Mouse (Mus musculus) neural tube, embryonic 12.5 days (tissue): Measurements from ENCODE around the gene Adgrl2. TPM values are rescaled to one million over a fixed set of nuclear protein-coding genes. Genes with fewer than 3 reads are reported as not detected.

ENCODE experiments used
- ATAC-seq: fragments of 200-750 bp; cut with Nextera tagmentation; 2 replicates; pipeline ENCODE4 v1.8.0; 2017; ENCODE audit warnings: low read depth, mild to moderate bottlenecking, moderate TSS enrichment, moderate library complexity; ENCODE audit not compliant: low FRiP score
- H3K27ac ChIP-seq: fragments of 300-500 bp; sonication (generic); 2 replicates; pipeline ENCODE4 v1.5.1; 2016
- H3K27me3 ChIP-seq: fragments of 300-500 bp; sonication (generic); replicated peaks from 2 replicates; pipeline ENCODE4 v1.6.1; 2016; ENCODE audit warnings: mild to moderate bottlenecking
- H3K36me3 ChIP-seq: fragments of 300-500 bp; sonication (generic); 2 replicates; pipeline ENCODE4 v1.6.1; 2016; ENCODE audit warnings: mild to moderate bottlenecking
- H3K4me1 ChIP-seq: fragments of 300-500 bp; sonication (generic); 2 replicates; pipeline ENCODE4 v1.6.1; 2016
- H3K4me2 ChIP-seq: fragments of 300-500 bp; sonication (generic); replicated peaks from 2 replicates; pipeline ENCODE4 v1.6.1; 2016; ENCODE audit warnings: mild to moderate bottlenecking
- H3K4me3 ChIP-seq: fragments of 300-500 bp; sonication (generic); 2 replicates; pipeline ENCODE4 v1.5.1; 2016
- H3K9ac ChIP-seq: fragments of 300-500 bp; sonication (generic); 2 replicates; pipeline ENCODE4 v1.6.1; 2016; ENCODE audit warnings: mild to moderate bottlenecking
- H3K9me3 ChIP-seq: fragments of 300-500 bp; sonication (generic); 2 replicates; pipeline ENCODE4 v1.6.1; 2016; ENCODE audit warnings: mild to moderate bottlenecking
- WGBS: fragments of 180-500 bp; shearing (Covaris S2); methylation state at CpG from one replicate; pipeline ENCODE4 v1.1.7; 2016; 5-methylcytosine and 5-hydroxymethylcytosine counted together
- polyA plus RNA-seq: library from polyadenylated mRNA; unstranded; fragments of >200 nt; fragmentation: Nextera tagmentation; extraction: Ambion mirVana; gene quantifications from 2 replicates; pipeline ENCODE4 v1.2.1, GENCODE M21; 2016

Gene Adgrl2
- polyA plus RNA-seq, 1 experiment from 2014 or later = 102 TPM

GRCm38 (mm10) chr3:148945534-148945933 lies 44.8 kb downstream of the Adgrl2 start:
- Histone ChIP-seq H3K4me3 (no peak overlapping the region), H3K36me3 (no peaks in the 10 kb centered on the region), H3K4me1 (peaks cover 46% of the 10 kb centered on the region), H3K4me2 (peak overlapping the region; percentile 24), H3K9me3 (no peaks in the 10 kb centered on the region), H3K27ac (no peak overlapping the region), H3K27me3 (no peaks in the 10 kb centered on the region), H3K9ac (no peak overlapping the region)
- 15% methylated on average over 8 of the region's 8 CpGs for WGBS
- no peak for ATAC-seq

DNA sequence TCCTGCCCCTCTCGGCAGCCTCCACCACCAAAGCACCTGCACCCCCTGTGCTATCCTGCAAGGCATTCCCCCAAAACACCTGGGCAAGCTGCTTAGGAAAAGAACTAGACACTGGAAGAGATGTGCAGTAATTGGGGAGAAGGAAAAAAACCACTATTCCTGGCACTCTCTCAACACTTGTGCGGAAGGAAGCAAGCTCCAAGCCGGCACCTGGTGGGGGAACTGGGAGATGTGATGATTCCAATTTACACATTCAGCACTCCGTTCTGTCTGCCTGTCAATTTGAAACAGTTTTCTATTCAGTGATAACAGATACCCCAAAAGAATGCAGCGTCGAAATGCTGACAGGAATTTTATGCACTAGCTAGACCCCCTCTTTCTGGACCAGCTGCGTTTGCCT lies 50.9 kb downstream of the Adgrl2 start:
- H3K4me2 ChIP-seq = no peak overlapping the region
- WGBS = 42% methylated on average over 7 of the region's 7 CpGs
- H3K9ac ChIP-seq = no peak overlapping the region
- no peak for ATAC-seq
- H3K9me3 ChIP-seq = no peaks in the 10 kb centered on the region
- no peaks in the 10 kb centered on the region for H3K27me3 ChIP-seq
- H3K36me3 ChIP-seq = no peaks in the 10 kb centered on the region
- no peak overlapping the region for H3K27ac ChIP-seq
- H3K4me1 ChIP-seq = peaks cover 21% of the 10 kb centered on the region; the same call in 1 of the 2 replicates
- H3K4me3 ChIP-seq = no peak overlapping the region

GRCm38 (mm10) chr3:148935056-148935455 lies 55.3 kb downstream of the Adgrl2 start:
- no peak overlapping the region for H3K9ac ChIP-seq
- 91% methylated on average over 9 of the region's 9 CpGs for WGBS
- no peaks in the 10 kb centered on the region for H3K9me3 ChIP-seq
- H3K27ac ChIP-seq = no peak overlapping the region
- peaks cover 5% of the 10 kb centered on the region; the same call in 1 of the 2 replicates for H3K4me1 ChIP-seq
- H3K36me3 ChIP-seq = no peaks in the 10 kb centered on the region
- H3K4me3 ChIP-seq = no peak overlapping the region
- no peak overlapping the region for H3K4me2 ChIP-seq
- H3K27me3 ChIP-seq = no peaks in the 10 kb centered on the region
- no peak for ATAC-seq

DNA sequence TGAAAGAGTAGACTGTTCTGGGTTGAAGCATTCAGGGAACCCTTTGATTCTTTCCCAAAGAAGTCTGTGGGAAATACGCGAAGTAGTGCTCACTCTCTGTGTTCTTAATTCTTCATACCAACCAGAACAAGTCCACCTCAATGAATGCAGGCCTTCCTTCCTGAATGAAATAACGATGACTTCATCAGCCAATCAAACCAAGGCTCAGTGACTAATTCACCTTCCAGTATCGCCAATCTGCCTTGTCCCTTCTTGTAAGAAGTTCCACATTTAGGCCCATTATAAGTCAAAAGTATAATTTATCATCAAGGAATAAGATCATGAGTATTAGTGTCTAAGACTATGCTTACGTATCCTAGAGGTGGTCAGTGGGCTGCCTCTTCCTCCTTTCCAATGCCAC lies 56.1 kb downstream of the Adgrl2 start:
- 91% methylated on average over 5 of the region's 5 CpGs for WGBS

GRCm38 (mm10) chr3:148933160-148933559 lies 57.2 kb downstream of the Adgrl2 start:
- no peak for ATAC-seq
- Histone ChIP-seq H3K27ac (no peak overlapping the region), H3K4me2 (no peak overlapping the region), H3K9ac (no peak overlapping the region), H3K4me3 (no peak overlapping the region), H3K27me3 (no peaks in the 10 kb centered on the region), H3K36me3 (no peaks in the 10 kb centered on the region), H3K4me1 (no peaks in the 10 kb centered on the region), H3K9me3 (no peaks in the 10 kb centered on the region)
- WGBS = 93% methylated on average over 6 of the region's 6 CpGs

More for the DNA sequence above, 56.1 kb downstream of the Adgrl2 start:
- Histone ChIP-seq H3K4me3 (no peak overlapping the region), H3K27me3 (no peaks in the 10 kb centered on the region), H3K27ac (no peak overlapping the region), H3K9ac (no peak overlapping the region), H3K9me3 (no peaks in the 10 kb centered on the region), H3K4me1 (peaks cover under 1% of the 10 kb centered on the region; the same call in 1 of the 2 replicates), H3K4me2 (no peak overlapping the region), H3K36me3 (no peaks in the 10 kb centered on the region)
- no peak for ATAC-seq

DNA sequence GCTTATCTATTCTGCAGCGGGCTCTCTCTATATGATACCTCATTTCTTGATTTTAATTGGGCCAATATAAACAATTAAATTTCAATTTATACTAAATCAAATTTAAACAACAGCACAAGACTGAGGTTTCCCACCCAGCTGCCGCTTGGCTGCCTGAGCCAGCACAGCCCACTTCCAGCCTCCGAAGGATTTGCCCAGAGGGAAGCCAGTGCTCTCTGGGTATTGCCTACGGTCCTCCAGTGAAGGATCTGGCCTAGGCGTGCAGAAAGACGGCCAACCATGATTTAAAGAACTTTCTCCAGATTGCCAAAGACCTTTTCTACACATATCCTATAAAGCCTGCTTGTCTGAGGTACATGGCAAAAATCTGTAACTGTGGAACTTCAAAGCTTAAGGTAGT lies 59.4 kb downstream of the Adgrl2 start:
- H3K36me3 ChIP-seq = no peaks in the 10 kb centered on the region
- ATAC-seq = no peak
- H3K9ac ChIP-seq = no peak overlapping the region
- no peak overlapping the region for H3K27ac ChIP-seq
- H3K4me2 ChIP-seq = no peak overlapping the region
- H3K9me3 ChIP-seq = no peaks in the 10 kb centered on the region
- H3K27me3 ChIP-seq = no peaks in the 10 kb centered on the region
- H3K4me1 ChIP-seq = no peaks in the 10 kb centered on the region
- H3K4me3 ChIP-seq = no peak overlapping the region
- WGBS = 82% methylated on average over 6 of the region's 6 CpGs

GRCm38 (mm10) chr3:148926330-148926729 lies 64.0 kb downstream of the Adgrl2 start:
- WGBS = 65% methylated on average over 3 of the region's 3 CpGs
- no peaks in the 10 kb centered on the region for H3K36me3 ChIP-seq
- no peak overlapping the region for H3K4me2 ChIP-seq
- no peaks in the 10 kb centered on the region for H3K9me3 ChIP-seq
- H3K4me1 ChIP-seq = 0 out of 2 replicates have a peak, but pooled peaks cover 3% of the 10 kb centered on the region
- no peak overlapping the region for H3K4me3 ChIP-seq
- no peak overlapping the region for H3K9ac ChIP-seq
- ATAC-seq = no peak
- H3K27me3 ChIP-seq = no peaks in the 10 kb centered on the region
- H3K27ac ChIP-seq = no peak overlapping the region

GRCm38 (mm10) chr3:148922618-148923095 lies 67.7 kb downstream of the Adgrl2 start:
- Histone ChIP-seq H3K36me3 (no peaks in the 10 kb centered on the region), H3K9ac (no peak overlapping the region), H3K27ac (no peak overlapping the region), H3K9me3 (no peaks in the 10 kb centered on the region), H3K4me1 (0 out of 2 replicates have a peak, but pooled peaks cover 3% of the 10 kb centered on the region), H3K4me3 (no peak overlapping the region), H3K27me3 (no peaks in the 10 kb centered on the region), H3K4me2 (peak overlapping the region; percentile 20; the same call in 1 of the 2 replicates)
- WGBS = 71% methylated on average over 14 of the region's 14 CpGs
- no peak for ATAC-seq

GRCm38 (mm10) chr3:148921966-148922587 lies 68.3 kb downstream of the Adgrl2 start:
- Histone ChIP-seq H3K9ac (no peak overlapping the region), H3K4me2 (0 out of 2 replicates have a peak overlapping the region, but pooled peaks have one; percentile 20), H3K27me3 (no peaks in the 10 kb centered on the region), H3K36me3 (no peaks in the 10 kb centered on the region), H3K9me3 (no peaks in the 10 kb centered on the region), H3K27ac (no peak overlapping the region), H3K4me1 (0 out of 2 replicates have a peak, but pooled peaks cover 3% of the 10 kb centered on the region), H3K4me3 (no peak overlapping the region)
- ATAC-seq = no peak
- WGBS = 66% methylated on average over 13 of the region's 13 CpGs

DNA sequence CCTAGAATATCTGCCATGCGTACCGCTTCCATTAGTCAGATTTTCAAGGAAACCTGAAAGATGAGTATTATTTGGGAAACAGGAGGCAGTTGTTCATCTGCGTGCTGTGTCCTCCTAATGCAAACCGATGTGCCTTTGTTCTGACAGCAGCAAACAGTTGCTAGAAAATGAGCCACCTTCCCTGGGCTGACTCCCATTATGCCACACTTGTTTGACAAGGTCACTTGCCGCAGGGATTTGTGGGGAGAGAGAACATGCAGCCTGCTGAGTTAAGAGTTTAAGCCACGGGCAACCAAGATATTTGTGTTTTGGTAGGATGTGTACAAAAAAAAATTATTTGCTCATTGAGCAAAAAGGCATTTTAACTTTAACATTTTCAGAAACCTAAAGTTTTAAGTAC lies 69.5 kb downstream of the Adgrl2 start:
- no peaks in the 10 kb centered on the region for H3K36me3 ChIP-seq
- no peaks in the 10 kb centered on the region for H3K27me3 ChIP-seq
- WGBS = 51% methylated on average over 6 of the region's 6 CpGs
- no peaks in the 10 kb centered on the region for H3K9me3 ChIP-seq
- no peak for ATAC-seq
- H3K4me2 ChIP-seq = no peak overlapping the region
- no peak overlapping the region for H3K4me3 ChIP-seq
- H3K27ac ChIP-seq = no peak overlapping the region
- H3K4me1 ChIP-seq = peaks cover 9% of the 10 kb centered on the region; the same call in 1 of the 2 replicates
- H3K9ac ChIP-seq = no peak overlapping the region

DNA sequence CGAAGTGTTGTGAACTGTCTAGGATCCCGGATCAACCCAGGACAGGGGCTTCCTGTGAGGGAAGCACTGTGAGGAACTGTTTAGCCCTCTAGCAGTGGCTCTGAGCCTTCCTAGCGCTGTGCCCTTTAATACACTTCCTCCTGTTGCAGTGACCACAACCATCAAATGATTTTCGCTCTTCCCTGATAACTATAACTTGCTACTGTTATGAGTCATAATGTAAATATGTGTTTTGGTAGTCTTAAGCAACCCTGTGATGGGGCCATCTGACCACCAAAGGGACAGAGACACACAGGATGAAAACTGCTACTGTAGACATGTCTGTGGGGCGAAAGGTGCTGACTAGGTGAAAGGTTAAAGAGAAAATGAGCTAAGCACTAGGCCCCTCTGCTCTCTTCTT lies 71.9 kb downstream of the Adgrl2 start:
- no peak for ATAC-seq
- 89% methylated on average over 5 of the region's 5 CpGs for WGBS
- Histone ChIP-seq H3K36me3 (no peaks in the 10 kb centered on the region), H3K4me2 (no peak overlapping the region), H3K27me3 (no peaks in the 10 kb centered on the region), H3K27ac (no peak overlapping the region), H3K9me3 (no peaks in the 10 kb centered on the region), H3K4me3 (no peak overlapping the region), H3K9ac (no peak overlapping the region), H3K4me1 (peaks cover 17% of the 10 kb centered on the region)

DNA sequence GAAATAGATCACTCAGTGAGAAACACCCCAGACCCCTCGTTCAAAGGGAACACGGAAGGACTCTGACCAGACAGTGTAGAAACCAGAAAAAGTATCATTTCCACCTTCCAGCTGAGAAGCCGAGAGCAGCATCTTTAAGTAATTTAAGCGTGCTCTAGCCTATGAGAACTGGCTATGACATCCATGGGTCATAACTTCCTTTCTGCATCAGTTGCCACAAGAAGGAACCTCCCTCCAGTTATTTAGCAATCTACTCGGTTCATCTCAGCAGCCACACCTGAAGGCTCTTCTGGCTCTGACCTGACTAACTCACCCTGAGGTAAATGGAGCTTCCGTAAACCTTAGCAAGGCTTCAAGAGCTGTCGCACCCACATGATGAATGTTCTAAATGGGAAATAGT lies 72.5 kb downstream of the Adgrl2 start:
- ATAC-seq = no peak
- H3K4me1 ChIP-seq = peaks cover 22% of the 10 kb centered on the region
- H3K9ac ChIP-seq = no peak overlapping the region
- H3K27ac ChIP-seq = no peak overlapping the region
- no peak overlapping the region for H3K4me3 ChIP-seq
- no peak overlapping the region for H3K4me2 ChIP-seq
- no peaks in the 10 kb centered on the region for H3K9me3 ChIP-seq
- 78% methylated on average over 7 of the region's 7 CpGs for WGBS
- no peaks in the 10 kb centered on the region for H3K36me3 ChIP-seq
- no peaks in the 10 kb centered on the region for H3K27me3 ChIP-seq

DNA sequence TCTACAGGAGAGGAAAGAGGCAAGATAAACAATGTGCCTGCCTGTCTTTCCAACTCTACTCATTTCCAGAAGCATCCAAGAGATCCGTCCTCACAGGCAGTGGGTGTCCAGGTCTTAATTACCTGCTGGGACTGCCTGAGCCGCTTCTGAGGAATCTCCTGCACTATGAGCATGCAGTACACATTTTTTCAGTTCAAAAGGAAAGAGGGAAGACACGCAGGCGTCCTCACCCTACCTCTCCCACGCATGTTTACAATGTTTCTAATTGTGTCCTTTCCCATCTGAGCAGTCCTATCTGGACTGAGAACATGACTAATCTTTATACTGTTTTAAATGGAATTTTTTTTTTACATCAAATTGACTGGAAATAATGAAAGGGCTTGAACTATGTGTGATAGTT lies 74.1 kb downstream of the Adgrl2 start:
- H3K27ac ChIP-seq = no peak overlapping the region
- WGBS = 65% methylated on average over 5 of the region's 5 CpGs
- no peaks in the 10 kb centered on the region for H3K27me3 ChIP-seq

More for the DNA sequence above, 74.1 kb downstream of the Adgrl2 start:
- no peak overlapping the region for H3K4me2 ChIP-seq
- no peaks in the 10 kb centered on the region for H3K9me3 ChIP-seq
- no peak for ATAC-seq
- H3K4me3 ChIP-seq = no peak overlapping the region
- no peaks in the 10 kb centered on the region for H3K36me3 ChIP-seq
- no peak overlapping the region for H3K9ac ChIP-seq
- H3K4me1 ChIP-seq = peaks cover 20% of the 10 kb centered on the region
